Comparison of ENCODE assay signal across 15 mouse cellular contexts in genomic region chr10:39893702-39894697, GRCm38 (mm10). TPM values are rescaled to one million over a fixed set of nuclear protein-coding genes. Genes with fewer than 3 reads are reported as not detected.
DNase-seq lines count a peak whose midpoint lies in the region; ATAC-seq lines count a peak whose summit lies in the region.
"Had no signal": no experiment of that assay in that cellular context is flagged by ENCODE, and none has a peak within 500 bp of the region (broad histone marks: within the 10 kb centered on the region; RNA-seq: fewer than 3 reads in every experiment).

No protein-coding gene starts in this region.

- H3K4me2 ChIP-seq in liver, embryonic 12.5 days: peak overlapping the region; percentile 36
- H3K4me2 ChIP-seq in midbrain, embryonic 11.5 days: no peak overlapping the region
- H3K4me2 ChIP-seq: hindbrain, embryonic 13.5 days had no signal

- no peaks in the 10 kb centered on the region for H3K9me3 ChIP-seq in heart, embryonic 10.5 days
- H3K9me3 ChIP-seq in liver, embryonic 12.5 days (replicated peaks): no peaks in the 10 kb centered on the region
- H3K9me3 ChIP-seq in midbrain, embryonic 11.5 days (ENCODE audit: control insufficient read depth, low read length): no peaks in the 10 kb centered on the region
- H3K9me3 ChIP-seq: embryonic facial prominence, embryonic 10.5 days; hindbrain, embryonic 13.5 days; limb, embryonic 10.5 days had no signal

- peak; percentile 81 for ATAC-seq in liver, embryonic 12.5 days
- no peak for ATAC-seq in midbrain, embryonic 11.5 days (ENCODE audit: low FRiP score)
- no peak for ATAC-seq in erythroblast, adult 5-6 weeks (replicated peaks; ENCODE audit: low FRiP score, poor library complexity, severe bottlenecking)

- peaks cover 28% of the 10 kb centered on the region for H3K4me1 ChIP-seq in heart, embryonic 10.5 days
- H3K4me1 ChIP-seq in liver, embryonic 12.5 days: peaks cover 39% of the 10 kb centered on the region
- peaks cover 10% of the 10 kb centered on the region for H3K4me1 ChIP-seq in midbrain, embryonic 11.5 days (ENCODE audit: control insufficient read depth, insufficient read depth, low read length)

- no peaks in the 10 kb centered on the region for H3K27me3 ChIP-seq in heart, embryonic 10.5 days (ENCODE audit: insufficient read depth, poor library complexity, severe bottlenecking)
- H3K27me3 ChIP-seq in liver, embryonic 12.5 days (replicated peaks): no peaks in the 10 kb centered on the region
- no peaks in the 10 kb centered on the region for H3K27me3 ChIP-seq in midbrain, embryonic 11.5 days (ENCODE audit: control insufficient read depth, insufficient read depth, low read length)
- H3K27me3 ChIP-seq: hindbrain, embryonic 13.5 days had no signal

- peak overlapping the region; percentile 69 for H3K27ac ChIP-seq in heart, embryonic 10.5 days
- peak overlapping the region; percentile 53 for H3K27ac ChIP-seq in liver, embryonic 12.5 days
- H3K27ac ChIP-seq in midbrain, embryonic 11.5 days (ENCODE audit: low read depth, low read length): no peak overlapping the region
- H3K27ac ChIP-seq: embryonic facial prominence, embryonic 10.5 days; hindbrain, embryonic 13.5 days; limb, embryonic 10.5 days had no signal

- peak; percentile 91 for DNase-seq in heart, embryonic 10.5 days (ENCODE audit: low spot score)
- no peak for DNase-seq in heart, adult 9 months (ENCODE audit: low spot score in 2 of 2)
- DNase-seq in 416B (ENCODE audit: low read depth) (peak; percentile 69), R1 (ENCODE audit: low read depth, low spot score) (peak; percentile 13)
- DNase-seq in frontal cortex, postnatal 14 days (ENCODE audit: low spot score in 2 of 2): no peak
- DNase-seq in midbrain, embryonic 11.5 days (ENCODE audit: low spot score, missing footprints): no peak
- DNase-seq: cerebellum, adult 2 months; spleen, adult 18-20 months had no signal

- H3K4me3 ChIP-seq in heart, embryonic 10.5 days: no peak overlapping the region
- no peak overlapping the region for H3K4me3 ChIP-seq in liver, embryonic 12.5 days
- no peak overlapping the region for H3K4me3 ChIP-seq in midbrain, embryonic 11.5 days (ENCODE audit: low read depth, low read length)
- H3K4me3 ChIP-seq: embryonic facial prominence, embryonic 10.5 days; hindbrain, embryonic 13.5 days; limb, embryonic 10.5 days; myocyte had no signal

- H3K9ac ChIP-seq in liver, embryonic 12.5 days: no peak overlapping the region
- H3K9ac ChIP-seq in midbrain, embryonic 11.5 days (ENCODE audit: low read length): no peak overlapping the region
- H3K9ac ChIP-seq: hindbrain, embryonic 13.5 days had no signal

- WGBS in heart, embryonic 10.5 days: 59% methylated on average over 11 of the region's 11 CpGs
- 46% methylated on average over 11 of the region's 11 CpGs for WGBS in liver, embryonic 12.5 days (ENCODE audit: insufficient replicate concordance)
- WGBS in midbrain, embryonic 11.5 days: 75% methylated on average over 11 of the region's 11 CpGs

- H3K36me3 ChIP-seq in heart, embryonic 10.5 days: peaks cover 9% of the 10 kb centered on the region; the same call in 1 of the 2 replicates
- no peaks in the 10 kb centered on the region; the same call in 1 of the 2 replicates for H3K36me3 ChIP-seq in liver, embryonic 12.5 days
- H3K36me3 ChIP-seq in midbrain, embryonic 11.5 days (ENCODE audit: control insufficient read depth, insufficient read depth, low read length): peaks cover 2% of the 10 kb centered on the region; the same call in 1 of the 2 replicates

RNA-seq across cellular contexts. Expression of gene Mfsd4b4, which starts 5.0 kb away (rescaled TPM):
- 4.6 and 4.9 TPM in 2 replicates for polyA plus RNA-seq in heart, embryonic 10.5 days (2016; fragmentation: Nextera tagmentation; extraction: Ambion mirVana)
- 2.1 and 2.2 TPM in 2 replicates for polyA plus RNA-seq in liver, embryonic 12.5 days (2016; fragmentation: Nextera tagmentation; extraction: Ambion mirVana)
- polyA plus RNA-seq in midbrain, embryonic 11.5 days (2014; fragmentation: Nextera tagmentation; extraction: Ambion mirVana): 3.6 and 3.8 TPM in 2 replicates
- total RNA-seq in erythroblast, adult 5-6 weeks (2015; ENCODE audit: low replicate concordance): not detected in 2 replicates
- 0.28 and 1.3 TPM in 2 replicates for total RNA-seq in erythroblast, adult 5-6 weeks (2017; ENCODE audit: low replicate concordance)

RNA-seq across cellular contexts. Expression of gene Mfsd4b2, which starts 32.7 kb away (rescaled TPM):
- not detected in 2 replicates for polyA plus RNA-seq in heart, embryonic 10.5 days (2016; fragmentation: Nextera tagmentation; extraction: Ambion mirVana)
- polyA plus RNA-seq in liver, embryonic 12.5 days (2016; fragmentation: Nextera tagmentation; extraction: Ambion mirVana): not detected in 2 replicates
- polyA plus RNA-seq in midbrain, embryonic 11.5 days (2014; fragmentation: Nextera tagmentation; extraction: Ambion mirVana): not detected in 2 replicates
- not detected in 2 replicates for total RNA-seq in erythroblast, adult 5-6 weeks (2015; ENCODE audit: low replicate concordance)
- not detected in 2 replicates for total RNA-seq in erythroblast, adult 5-6 weeks (2017; ENCODE audit: low replicate concordance)
- polyA plus RNA-seq: cerebellum, adult 2 months; embryonic facial prominence, embryonic 10.5 days; forebrain, embryonic 11.5 days; hindbrain, embryonic 13.5 days; limb, embryonic 10.5 days; myocyte had no signal

Comparison
In these comparisons a context has a peak if more than half of its experiments do, and no peak if none do; other contexts are left out.
1. DNase-seq: peak in heart, embryonic 10.5 days (single experiment), 416B (single experiment) and R1 (single experiment); none in heart, adult 9 months (0 of 2), frontal cortex, postnatal 14 days (0 of 2) and midbrain, embryonic 11.5 days (single experiment).